Mouse (Mus musculus) stomach, embryonic 16.5 days (tissue): ENCODE measurements around the gene Zp3. TPM values are rescaled to one million over a fixed set of nuclear protein-coding genes. Genes with fewer than 3 reads are reported as not detected.

ENCODE experiments used
- ATAC-seq: fragments of 200-750 bp; cut with Nextera tagmentation; 2 replicates; pipeline ENCODE4 v1.8.0; 2017; ENCODE audit warnings: moderate number of reproducible peaks, moderate TSS enrichment; ENCODE audit not compliant: insufficient read depth, low FRiP score
- H3K27ac ChIP-seq: fragments of 300-500 bp; sonication (generic); 2 replicates; pipeline ENCODE4 v1.5.1; 2014; ENCODE audit warnings: low read length
- H3K27me3 ChIP-seq: fragments of 300-500 bp; sonication (generic); 2 replicates; pipeline ENCODE4 v1.6.1; 2014; ENCODE audit warnings: low read length, control low read depth, mixed read lengths; ENCODE audit not compliant: control insufficient read depth, insufficient read depth
- H3K36me3 ChIP-seq: fragments of 300-500 bp; sonication (generic); 2 replicates; pipeline ENCODE4 v1.6.1; 2014; ENCODE audit warnings: low read length; ENCODE audit not compliant: control insufficient read depth, insufficient read depth
- H3K4me1 ChIP-seq: fragments of 300-500 bp; sonication (generic); 2 replicates; pipeline ENCODE4 v1.6.1; 2014; ENCODE audit warnings: low read length, control low read depth, mixed read lengths; ENCODE audit not compliant: control insufficient read depth, insufficient read depth
- H3K4me2 ChIP-seq: fragments of 300-500 bp; sonication (generic); 2 replicates; pipeline ENCODE4 v1.6.1; 2014; ENCODE audit warnings: low read depth, low read length, mixed read lengths
- H3K4me3 ChIP-seq: fragments of 300-500 bp; sonication (generic); replicated peaks from 2 replicates; pipeline ENCODE4 v1.5.1; 2014; ENCODE audit warnings: mild to moderate bottlenecking, low read length
- H3K9ac ChIP-seq: fragments of 300-500 bp; sonication (generic); 2 replicates; pipeline ENCODE4 v1.6.1; 2014; ENCODE audit warnings: low read length
- H3K9me3 ChIP-seq: fragments of 300-500 bp; sonication (generic); replicated peaks from 2 replicates; pipeline ENCODE4 v1.6.1; 2016; ENCODE audit warnings: low read length, control low read depth; ENCODE audit not compliant: control insufficient read depth
- WGBS: fragments of 180-500 bp; shearing (Covaris S2); extraction: QIAGEN DNeasy Blood & Tissue Kit; methylation state at CpG from one replicate; pipeline ENCODE4 v1.1.7; 2014; 5-methylcytosine and 5-hydroxymethylcytosine counted together
- polyA plus RNA-seq: library from polyadenylated mRNA; unstranded; fragments of >200 nt; fragmentation: Nextera tagmentation; extraction: Ambion mirVana; gene quantifications from 2 replicates; pipeline ENCODE4 v1.2.1, GENCODE M21; 2015

The Zp3 gene
- polyA plus RNA-seq, 1 experiment from 2014 or later: 2.0 TPM

- Histone ChIP-seq H3K4me1 (peaks cover 26% of the 10 kb centered on the region), H3K4me3 (no peak overlapping the region), H3K9me3 (no peaks in the 10 kb centered on the region), H3K4me2 (peak overlapping the region; percentile 61), H3K27ac (peak overlapping the region; percentile 95), H3K27me3 (no peaks in the 10 kb centered on the region), H3K36me3 (peaks cover 3% of the 10 kb centered on the region; the same call in 1 of the 2 replicates), H3K9ac (no peak overlapping the region)
- ATAC-seq: no peak
- WGBS: 89% methylated on average over 4 of the region's 4 CpGs
Observed at GRCm38 (mm10) chr5:135958367-135958766, 21.5 kb upstream of the Zp3 start.

GRCm38 (mm10) chr5:135959911-135960310 lies 20.0 kb upstream of the Zp3 start:
- Histone ChIP-seq H3K36me3 (peaks cover 3% of the 10 kb centered on the region; the same call in 1 of the 2 replicates), H3K4me3 (no peak overlapping the region), H3K4me1 (peaks cover 27% of the 10 kb centered on the region), H3K4me2 (no peak overlapping the region), H3K27me3 (no peaks in the 10 kb centered on the region), H3K27ac (no peak overlapping the region), H3K9ac (no peak overlapping the region), H3K9me3 (no peaks in the 10 kb centered on the region)
- WGBS: 93% methylated on average over 7 of the region's 7 CpGs
- ATAC-seq: no peak

GRCm38 (mm10) chr5:135960909-135961635 lies 18.8 kb upstream of the Zp3 start:
- peaks cover 3% of the 10 kb centered on the region; the same call in 1 of the 2 replicates for H3K36me3 ChIP-seq
- H3K9me3 ChIP-seq: no peaks in the 10 kb centered on the region
- WGBS: 96% methylated on average over 15 of the region's 15 CpGs
- H3K27me3 ChIP-seq: no peaks in the 10 kb centered on the region
- H3K4me3 ChIP-seq: no peak overlapping the region
- peak overlapping the region; percentile 95; the same call in 1 of the 2 replicates for H3K4me2 ChIP-seq
- H3K9ac ChIP-seq: no peak overlapping the region; the same call in 1 of the 2 replicates
- H3K27ac ChIP-seq: peak overlapping the region; percentile 99; the same call in 1 of the 2 replicates
- H3K4me1 ChIP-seq: peaks cover 32% of the 10 kb centered on the region
- ATAC-seq: no peak

- Histone ChIP-seq H3K4me2 (peak overlapping the region; percentile 95), H3K4me3 (peak overlapping the region; percentile 75), H3K27ac (peak overlapping the region; percentile 99), H3K27me3 (no peaks in the 10 kb centered on the region), H3K9ac (peak overlapping the region; percentile 73), H3K9me3 (no peaks in the 10 kb centered on the region), H3K4me1 (peaks cover 26% of the 10 kb centered on the region), H3K36me3 (peaks cover 3% of the 10 kb centered on the region; the same call in 1 of the 2 replicates)
- under 1% methylated on average over 11 of the region's 11 CpGs for WGBS
- no peak for ATAC-seq
Observed at GRCm38 (mm10) chr5:135962125-135962491, 17.8 kb upstream of the Zp3 start.

- under 1% methylated on average over 64 of the region's 64 CpGs for WGBS
- H3K9me3 ChIP-seq: no peaks in the 10 kb centered on the region
- H3K27me3 ChIP-seq: no peaks in the 10 kb centered on the region
- peak overlapping the region; percentile 95 for H3K4me2 ChIP-seq
- H3K4me1 ChIP-seq: peaks cover 24% of the 10 kb centered on the region
- H3K4me3 ChIP-seq: peak overlapping the region; percentile 75
- peak; percentile 93 for ATAC-seq
- peak overlapping the region; percentile 95 for H3K9ac ChIP-seq
- H3K36me3 ChIP-seq: peaks cover 3% of the 10 kb centered on the region; the same call in 1 of the 2 replicates
- peak overlapping the region; percentile 99 for H3K27ac ChIP-seq
Observed at GRCm38 (mm10) chr5:135962492-135963279, 17.2 kb upstream of the Zp3 start.

GRCm38 (mm10) chr5:135963280-135963627 lies 16.6 kb upstream of the Zp3 start:
- Histone ChIP-seq H3K27me3 (no peaks in the 10 kb centered on the region), H3K27ac (peak overlapping the region; percentile 95), H3K4me2 (peak overlapping the region; percentile 95), H3K9ac (peak overlapping the region; percentile 95), H3K4me1 (peaks cover 18% of the 10 kb centered on the region), H3K4me3 (peak overlapping the region; percentile 75), H3K36me3 (peaks cover 3% of the 10 kb centered on the region; the same call in 1 of the 2 replicates), H3K9me3 (no peaks in the 10 kb centered on the region)
- no peak for ATAC-seq
- WGBS: 5% methylated on average over 6 of the region's 6 CpGs

GRCm38 (mm10) chr5:135965501-135965930 lies 14.4 kb upstream of the Zp3 start:
- Histone ChIP-seq H3K9me3 (no peaks in the 10 kb centered on the region), H3K27ac (peak overlapping the region; percentile 56; the same call in 1 of the 2 replicates), H3K4me1 (peaks cover 18% of the 10 kb centered on the region), H3K36me3 (peaks cover 3% of the 10 kb centered on the region; the same call in 1 of the 2 replicates), H3K4me2 (peak overlapping the region; percentile 52), H3K9ac (peak overlapping the region; percentile 48), H3K27me3 (no peaks in the 10 kb centered on the region), H3K4me3 (peak overlapping the region; percentile 35)
- ATAC-seq: no peak
- 9% methylated on average over 24 of the region's 24 CpGs for WGBS

- no peak for ATAC-seq
- H3K27ac ChIP-seq: no peak overlapping the region
- no peak overlapping the region for H3K9ac ChIP-seq
- H3K4me3 ChIP-seq: no peak overlapping the region
- no peaks in the 10 kb centered on the region for H3K9me3 ChIP-seq
- H3K36me3 ChIP-seq: no peaks in the 10 kb centered on the region
- no peak overlapping the region for H3K4me2 ChIP-seq
- no peaks in the 10 kb centered on the region for H3K27me3 ChIP-seq
- peaks cover 9% of the 10 kb centered on the region for H3K4me1 ChIP-seq
- 64% methylated on average over 9 of the region's 9 CpGs for WGBS
Observed at GRCm38 (mm10) chr5:135966866-135967265, 13.0 kb upstream of the Zp3 start.

GRCm38 (mm10) chr5:135968781-135969180 lies 11.1 kb upstream of the Zp3 start:
- Histone ChIP-seq H3K27ac (no peak overlapping the region), H3K4me1 (peaks cover 7% of the 10 kb centered on the region; the same call in 1 of the 2 replicates), H3K4me3 (no peak overlapping the region), H3K4me2 (no peak overlapping the region), H3K9ac (no peak overlapping the region), H3K36me3 (no peaks in the 10 kb centered on the region), H3K27me3 (no peaks in the 10 kb centered on the region), H3K9me3 (no peaks in the 10 kb centered on the region)
- WGBS: 61% methylated on average over 1 of the region's 1 CpGs
- ATAC-seq: no peak
